28 mouse cellular contexts compared by ENCODE assay signal in the genomic region with DNA sequence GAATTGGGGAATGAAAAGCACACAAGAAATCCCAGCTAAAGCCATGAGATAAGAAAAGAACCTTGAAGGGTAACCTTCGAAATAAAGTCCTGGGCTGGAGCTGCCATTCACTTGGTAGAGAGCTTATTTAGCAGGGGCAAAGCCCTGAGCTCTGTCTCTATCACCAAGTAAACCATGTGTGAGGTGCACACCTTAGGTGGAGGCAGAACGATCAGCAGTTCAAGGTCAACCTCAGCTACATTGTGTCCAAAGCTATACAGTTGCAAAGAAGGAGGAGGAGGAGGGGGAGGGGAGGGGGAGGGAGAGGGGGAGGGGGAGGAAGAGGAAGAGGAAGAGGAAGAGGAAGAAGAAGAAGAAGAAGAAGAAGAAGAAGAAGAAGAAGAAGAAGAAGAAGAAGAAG. TPM values are rescaled to one million over a fixed set of nuclear protein-coding genes. Genes with fewer than 3 reads are reported as not detected.
A peak's percentile ranks its signal among the peaks of the same experiment; 100 is the strongest.
DNase-seq lines count a peak whose midpoint lies in the region; ATAC-seq lines count a peak whose summit lies in the region.
"Had no signal": no experiment of that assay in that cellular context is flagged by ENCODE, and none has a peak within 500 bp of the region (broad histone marks: within the 10 kb centered on the region; RNA-seq: fewer than 3 reads in every experiment).

No protein-coding gene starts in this region.

- no peak overlapping the region for H3K9ac ChIP-seq in midbrain, embryonic 11.5 days (ENCODE audit: low read length)
- no peak overlapping the region for H3K9ac ChIP-seq in midbrain, embryonic 14.5 days (replicated peaks; ENCODE audit: low read length)
- H3K9ac ChIP-seq: embryonic facial prominence, embryonic 13.5 days; embryonic facial prominence, embryonic 15.5 days; forebrain, embryonic 12.5 days had no signal

- H3K9me3 ChIP-seq in midbrain, embryonic 11.5 days (ENCODE audit: control insufficient read depth, low read length): no peaks in the 10 kb centered on the region
- H3K9me3 ChIP-seq in midbrain, embryonic 14.5 days (ENCODE audit: control insufficient read depth, low read length): no peaks in the 10 kb centered on the region
- H3K9me3 ChIP-seq: embryonic facial prominence, embryonic 13.5 days; embryonic facial prominence, embryonic 15.5 days; forebrain, embryonic 10.5 days; forebrain, embryonic 12.5 days; G1E had no signal

- H3K27me3 ChIP-seq in midbrain, embryonic 11.5 days (ENCODE audit: control insufficient read depth, insufficient read depth, low read length): no peaks in the 10 kb centered on the region
- no peaks in the 10 kb centered on the region for H3K27me3 ChIP-seq in midbrain, embryonic 14.5 days (ENCODE audit: control insufficient read depth, insufficient read depth, low read length)
- H3K27me3 ChIP-seq: CH12.LX; embryonic facial prominence, embryonic 13.5 days; embryonic facial prominence, embryonic 15.5 days; forebrain, embryonic 12.5 days; Patski had no signal

- no peak overlapping the region for H3K4me3 ChIP-seq in midbrain, embryonic 11.5 days (ENCODE audit: low read depth, low read length)
- no peak overlapping the region for H3K4me3 ChIP-seq in midbrain, embryonic 14.5 days (replicated peaks; ENCODE audit: low read depth, low read length)
- H3K4me3 ChIP-seq: embryonic facial prominence, embryonic 13.5 days; embryonic facial prominence, embryonic 15.5 days; erythroblast, embryonic 14.5 days; forebrain, embryonic 10.5 days; forebrain, embryonic 12.5 days had no signal

- H3K4me2 ChIP-seq in midbrain, embryonic 11.5 days: no peak overlapping the region
- H3K4me2 ChIP-seq in midbrain, embryonic 14.5 days (ENCODE audit: low read length): no peak overlapping the region
- H3K4me2 ChIP-seq: embryonic facial prominence, embryonic 13.5 days; embryonic facial prominence, embryonic 15.5 days; forebrain, embryonic 12.5 days had no signal

- no peaks in the 10 kb centered on the region for H3K36me3 ChIP-seq in midbrain, embryonic 11.5 days (ENCODE audit: control insufficient read depth, insufficient read depth, low read length)
- no peaks in the 10 kb centered on the region for H3K36me3 ChIP-seq in midbrain, embryonic 14.5 days (ENCODE audit: control insufficient read depth, insufficient read depth, low read length)
- H3K36me3 ChIP-seq: embryonic facial prominence, embryonic 13.5 days; embryonic facial prominence, embryonic 15.5 days; forebrain, embryonic 10.5 days; forebrain, embryonic 12.5 days; G1E had no signal

- peak; percentile 28 to 61 for DNase-seq in adrenal gland, adult (ENCODE audit: inconsistent age in 2 of 2, low spot score in 1 of 2)
- no peak for DNase-seq in adrenal gland, postnatal 4 days (ENCODE audit: low spot score in 2 of 2)
- peak; percentile 17 for DNase-seq in midbrain, embryonic 11.5 days (ENCODE audit: low spot score, missing footprints)
- DNase-seq in midbrain, embryonic 14.5 days: no peak
- DNase-seq in R1 (ENCODE audit: low read depth, low spot score): peak; percentile 48
- no peak for DNase-seq in embryo, embryonic 10 days (ENCODE audit: low spot score)
- no peak for DNase-seq in heart, adult 18-20 months
- DNase-seq: adrenal gland, adult 8-10 months; adrenal gland, postnatal 25 days; B cell, adult 2 months; cerebellum, adult 11-12 months; cerebellum, adult 2 months; cerebellum, adult 9-10 months; cerebellum, postnatal 10 days; cerebellum, postnatal 25 days; embryo, embryonic 11 days had no signal

- ATAC-seq in midbrain, embryonic 11.5 days (ENCODE audit: low FRiP score): no peak
- no peak for ATAC-seq in midbrain, embryonic 14.5 days (ENCODE audit: low FRiP score, low TSS enrichment)
- ATAC-seq: activated CD4-positive, CD25-positive, alpha-beta regulatory T cell, adult 4 months; CD4-positive, CD25-positive, alpha-beta regulatory T cell, adult 4 months; forebrain, embryonic 14.5 days; forebrain, embryonic 16.5 days; Patski had no signal

- no peak overlapping the region for H3K27ac ChIP-seq in midbrain, embryonic 11.5 days (ENCODE audit: low read depth, low read length)
- H3K27ac ChIP-seq in midbrain, embryonic 14.5 days (replicated peaks; ENCODE audit: low read depth, low read length): no peak overlapping the region
- H3K27ac ChIP-seq: embryonic facial prominence, embryonic 13.5 days; embryonic facial prominence, embryonic 15.5 days; forebrain, embryonic 10.5 days; forebrain, embryonic 12.5 days had no signal

- 80% methylated on average over 2 of the region's 2 CpGs for WGBS in midbrain, embryonic 11.5 days
- WGBS in midbrain, embryonic 14.5 days: 80% methylated on average over 2 of the region's 2 CpGs

- no peaks in the 10 kb centered on the region for H3K4me1 ChIP-seq in midbrain, embryonic 11.5 days (ENCODE audit: control insufficient read depth, insufficient read depth, low read length)
- no peaks in the 10 kb centered on the region for H3K4me1 ChIP-seq in midbrain, embryonic 14.5 days (ENCODE audit: control insufficient read depth, insufficient read depth, low read length)
- H3K4me1 ChIP-seq: embryonic facial prominence, embryonic 13.5 days; embryonic facial prominence, embryonic 15.5 days; forebrain, embryonic 10.5 days; forebrain, embryonic 12.5 days had no signal

RNA-seq across cellular contexts. Expression of a gene that starts 46.9 kb away (rescaled TPM):
- 10 to 100 TPM; 24.8 to 27.0 TPM for total RNA-seq in adrenal gland, postnatal 4 days (2021)
- 4.0 and 4.5 TPM in 2 replicates for polyA plus RNA-seq in midbrain, embryonic 11.5 days (2014; fragmentation: Nextera tagmentation; extraction: Ambion mirVana)
- polyA plus RNA-seq in midbrain, embryonic 14.5 days (2014; fragmentation: Nextera tagmentation; extraction: Ambion mirVana): 8.2 and 10.3 TPM in 2 replicates
- total RNA-seq in heart, adult 18-20 months (2021): 10 to 100 TPM; 29.4 to 30.2 TPM

RNA-seq across cellular contexts. Expression of a gene that starts 54.6 kb away (rescaled TPM):
- total RNA-seq in adrenal gland, postnatal 4 days (2021): 10 to 100 TPM; 51.2 to 54.4 TPM
- 96.1 and 101 TPM in 2 replicates for polyA plus RNA-seq in midbrain, embryonic 11.5 days (2014; fragmentation: Nextera tagmentation; extraction: Ambion mirVana)
- polyA plus RNA-seq in midbrain, embryonic 14.5 days (2014; fragmentation: Nextera tagmentation; extraction: Ambion mirVana): 122 and 129 TPM in 2 replicates
- total RNA-seq in heart, adult 18-20 months (2021): 10 to 100 TPM; 80.3 to 90.3 TPM

Comparison
In these comparisons a context has a peak if more than half of its experiments do, and no peak if none do; other contexts are left out.
1. DNase-seq: peak in adrenal gland, adult (2 of 2), midbrain, embryonic 11.5 days (single experiment) and R1 (single experiment); none in adrenal gland, postnatal 4 days (0 of 2), midbrain, embryonic 14.5 days (single experiment), embryo, embryonic 10 days (single experiment) and heart, adult 18-20 months (0 of 2).